Mouse (Mus musculus) MEL (cell line): ENCODE results near the gene Olfr1441. TPM values are rescaled to one million over a fixed set of nuclear protein-coding genes. Genes with fewer than 3 reads are reported as not detected.

ENCODE experiments used
- DNase-seq: peaks from one replicate; pipeline ENCODE4 v3.0.0; 2011; ENCODE audit warnings: low read depth, low spot score
- H3K27ac ChIP-seq: 2 replicates; pipeline ENCODE4 v1.5.1; 2012; ENCODE audit warnings: low read depth, mild to moderate bottlenecking, control low read depth, low read length, moderate library complexity; ENCODE audit not compliant: control insufficient read depth
- H3K27me3 ChIP-seq, 2 experiments: fragments of 150-350 bp in 1 of 2; sonication (generic) in 1 of 2; 2 replicates each; pipeline ENCODE4 v1.6.1; 2012; ENCODE audit warnings: low read length in 2 of 2, mild to moderate bottlenecking in 2 of 2, improper control_type of control experiment in 1 of 2, moderate library complexity in 1 of 2; ENCODE audit not compliant: insufficient read depth in 2 of 2, control insufficient read depth in 1 of 2
- H3K36me3 ChIP-seq, 2 experiments: 2 replicates each; pipeline ENCODE4 v1.6.1; 2012 to 2014; ENCODE audit warnings: low read length in 2 of 2, improper control_type of control experiment in 1 of 2, inconsistent platforms in 1 of 2, mild to moderate bottlenecking in 1 of 2; ENCODE audit not compliant: insufficient read depth in 2 of 2, control insufficient read depth in 1 of 2
- H3K4me1 ChIP-seq, 2 experiments: fragments of 150-350 bp in 1 of 2; sonication (generic) in 1 of 2; 2 replicates each; pipeline ENCODE4 v1.6.1; 2012; ENCODE audit warnings: low read length in 2 of 2, improper control_type of control experiment in 1 of 2, mild to moderate bottlenecking in 1 of 2; ENCODE audit not compliant: insufficient read depth in 2 of 2, control insufficient read depth in 1 of 2
- H3K4me3 ChIP-seq, 2 experiments: fragments of 150-350 bp in 1 of 2; sonication (generic) in 1 of 2; 2 replicates each; pipeline ENCODE4 v1.5.1; 2012; ENCODE audit warnings: low read depth in 2 of 2, low read length in 2 of 2, mild to moderate bottlenecking in 2 of 2, moderate library complexity in 2 of 2, control low read depth in 1 of 2, improper control_type of control experiment in 1 of 2; ENCODE audit not compliant: control insufficient read depth in 1 of 2, insufficient read depth in 1 of 2
- H3K79me2 ChIP-seq: 2 replicates; pipeline ENCODE4 v1.6.1; 2012; ENCODE audit warnings: mild to moderate bottlenecking, low read length, moderate library complexity; ENCODE audit not compliant: control insufficient read depth, poor library complexity, insufficient read depth
- H3K9ac ChIP-seq: 2 replicates; pipeline ENCODE4 v1.6.1; 2012; ENCODE audit warnings: low read depth, mild to moderate bottlenecking, control low read depth, low read length, moderate library complexity; ENCODE audit not compliant: control insufficient read depth, poor library complexity, severe bottlenecking
- H3K9me3 ChIP-seq: fragments of 150-350 bp; sonication (generic); replicated peaks from 2 replicates; pipeline ENCODE4 v1.6.1; 2012; ENCODE audit warnings: mild to moderate bottlenecking, low read length, improper control_type of control experiment, moderate library complexity; ENCODE audit not compliant: insufficient read depth
- BHLHE40 ChIP-seq: IDR thresholded peaks from 2 replicates; pipeline ENCODE4 v1.6.1; 2012; ENCODE audit warnings: low read depth, mild to moderate bottlenecking, inconsistent platforms, low read length, improper control_type of control experiment, borderline replicate concordance
- CHD1 ChIP-seq: IDR thresholded peaks from 2 replicates; pipeline ENCODE4 v1.6.1; 2012; ENCODE audit warnings: low read depth, mild to moderate bottlenecking, inconsistent platforms, low read length, improper control_type of control experiment
- CTCF ChIP-seq, 3 experiments: IDR thresholded peaks in 2 of 3; conservative IDR thresholded peaks in 1 of 3; 2 replicates each; pipeline ENCODE4 v1.5.1; 2011 to 2012; ENCODE audit warnings: low read length in 3 of 3, low read depth in 2 of 3, mild to moderate bottlenecking in 2 of 3, improper control_type of control experiment in 1 of 3, inconsistent platforms in 1 of 3, mixed read lengths in 1 of 3, moderate library complexity in 1 of 3; ENCODE audit not compliant: control insufficient read depth in 1 of 3, insufficient read depth in 1 of 3, poor library complexity in 1 of 3, severe bottlenecking in 1 of 3
- E2F4 ChIP-seq: IDR thresholded peaks from 2 replicates; pipeline ENCODE4 v1.6.1; 2011; ENCODE audit warnings: low read depth, low read length, improper control_type of control experiment, borderline replicate concordance
- EP300 ChIP-seq, 2 experiments: IDR thresholded peaks; 2 replicates each; pipeline ENCODE4 v1.6.1; 2011; ENCODE audit warnings: improper control_type of control experiment in 2 of 2, low read length in 2 of 2, low read depth in 1 of 2, mild to moderate bottlenecking in 1 of 2
- GATA1 ChIP-seq: IDR thresholded peaks from 2 replicates; pipeline ENCODE4 v1.6.1; 2011; ENCODE audit warnings: low read depth, low read length, improper control_type of control experiment
- KAT2A ChIP-seq: conservative IDR thresholded peaks from 2 replicates; pipeline ENCODE4 v1.6.1; 2012; ENCODE audit warnings: low read depth, low read length, improper control_type of control experiment, inconsistent platforms
- MAX ChIP-seq: IDR thresholded peaks from 2 replicates; pipeline ENCODE4 v1.6.1; 2011; ENCODE audit warnings: low read length, improper control_type of control experiment
- MEF2A ChIP-seq: IDR thresholded peaks from 2 replicates; pipeline ENCODE4 v1.6.1; 2014; ENCODE audit warnings: low read depth, mild to moderate bottlenecking, inconsistent platforms, low read length, improper control_type of control experiment; ENCODE audit not compliant: poor library complexity, insufficient replicate concordance, severe bottlenecking; ENCODE audit errors: extremely low read depth
- NELFE ChIP-seq: IDR thresholded peaks from 2 replicates; pipeline ENCODE4 v1.6.1; 2011; ENCODE audit warnings: low read depth, low read length, improper control_type of control experiment
- POLR2AphosphoS2 ChIP-seq: IDR thresholded peaks from 2 replicates; pipeline ENCODE4 v1.6.1; 2011; ENCODE audit warnings: low read length, improper control_type of control experiment
- POLR2AphosphoS5 ChIP-seq: IDR thresholded peaks from 2 replicates; pipeline ENCODE4 v1.6.1; 2012; ENCODE audit warnings: low read depth, borderline replicate concordance, mild to moderate bottlenecking, inconsistent platforms, low read length, moderate library complexity, mixed read lengths
- RAD21 ChIP-seq: IDR thresholded peaks from 2 replicates; pipeline ENCODE4 v1.6.1; 2011; ENCODE audit warnings: mild to moderate bottlenecking, low read depth, low read length, improper control_type of control experiment
- RCOR1 ChIP-seq: IDR thresholded peaks from 2 replicates; pipeline ENCODE4 v1.6.1; 2012; ENCODE audit warnings: low read depth, mild to moderate bottlenecking, inconsistent platforms, low read length, improper control_type of control experiment
- SIN3A ChIP-seq: IDR thresholded peaks from 2 replicates; pipeline ENCODE4 v1.6.1; 2012; ENCODE audit warnings: low read length, improper control_type of control experiment, inconsistent platforms
- SMC3 ChIP-seq: IDR thresholded peaks from 2 replicates; pipeline ENCODE4 v1.6.1; 2011; ENCODE audit warnings: low read depth, low read length, improper control_type of control experiment
- ZKSCAN1 ChIP-seq: IDR thresholded peaks from 2 replicates; pipeline ENCODE4 v1.6.1; 2012; ENCODE audit warnings: low read depth, mild to moderate bottlenecking, inconsistent platforms, low read length, improper control_type of control experiment, moderate library complexity
- ZNF384 ChIP-seq: IDR thresholded peaks from 2 replicates; pipeline ENCODE4 v1.6.1; 2012; ENCODE audit warnings: low read depth, mild to moderate bottlenecking, inconsistent platforms, low read length, improper control_type of control experiment
- polyA plus RNA-seq, 2 experiments: library from polyadenylated mRNA; stranded (reverse) in 1 of 2; unstranded in 1 of 2; fragments of >175 nt in 1 of 2; fragments of >200 nt in 1 of 2; gene quantifications; 2 replicates each; pipeline versions ENCODE4 v1.2.1 to v1.2.4; 2012; ENCODE audit warnings: low replicate concordance in 2 of 2, low read depth in 1 of 2; ENCODE audit not compliant: insufficient read length in 2 of 2, insufficient read depth in 1 of 2, missing spikeins in 1 of 2
- total RNA-seq: library from RNA; depleted of rRNA; stranded (reverse); fragments of 300-350 nt; gene quantifications from 2 replicates; pipeline ENCODE4 v1.2.3, GENCODE M21; 2012

Olfr1441 gene
- total and polyA plus RNA-seq, 3 experiments = 0.03 TPM; not detected in 2

GRCm38 (mm10) chr19:12420555-12420954, 3.3 kb downstream of the Olfr1441 start:
- Histone ChIP-seq H3K9me3 (no peaks in the 10 kb centered on the region), H3K27ac (no peak overlapping the region), H3K27me3 (no peaks in the 10 kb centered on the region; a peak in 1 of 4 replicates), H3K4me1 (no peaks in the 10 kb centered on the region), H3K36me3 (no peaks in the 10 kb centered on the region), H3K9ac (no peak overlapping the region), H3K79me2 (no peaks in the 10 kb centered on the region), H3K4me3 (no peak overlapping the region)
- TF ChIP-seq MEF2A (no peak), ZKSCAN1 (no peak), RCOR1 (no peak), POLR2AphosphoS2 (no peak), BHLHE40 (no peak), EP300 (IDR thresholded peaks at IDR 0.05; ENCODE audit: low read depth in 1 of 2, low read length in 2 of 2) (no peak)
- DNase-seq = no peak

DNA sequence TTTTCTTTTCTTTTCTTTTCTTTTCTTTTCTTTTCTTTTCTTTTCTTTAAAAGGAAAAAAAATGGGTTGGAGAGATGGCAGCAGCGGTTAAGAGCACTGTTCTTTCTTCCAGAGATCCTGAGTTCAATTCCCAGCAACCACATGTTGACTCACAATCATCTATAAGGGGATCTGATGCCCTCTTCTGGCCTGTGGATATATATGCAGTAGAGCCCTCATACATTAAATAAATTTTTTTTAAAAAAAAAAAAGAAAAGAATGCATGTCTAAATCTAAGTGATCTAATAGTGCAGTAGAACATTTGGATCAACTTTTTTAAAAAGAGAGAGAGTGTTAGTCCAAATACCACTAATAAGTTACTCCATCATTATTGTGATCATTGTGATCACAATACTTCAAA, 4.4 kb downstream of the Olfr1441 start:
- H3K27me3 ChIP-seq = peaks cover 0 to 1% of the 10 kb centered on the region in 2 experiments; a peak in 1 of 4 replicates
- DNase-seq = peak; percentile 13
- TF ChIP-seq POLR2AphosphoS5 (no peak), NELFE (no peak), RCOR1 (no peak), BHLHE40 (no peak), MAX (no peak), SMC3 (no peak), CTCF (IDR thresholded peaks at IDR 0.05 in 2 of 3, conservative IDR thresholded peaks at IDR 0.05 in 1 of 3; ENCODE audit: control insufficient read depth in 1 of 3, insufficient read depth in 1 of 3, low read depth in 2 of 3, low read length in 3 of 3, poor library complexity in 1 of 3, severe bottlenecking in 1 of 3) (0 out of 6 replicates have a peak, but pooled peaks of 1 of the 3 experiments have one; percentile 8), GATA1 (no peak), CHD1 (no peak), E2F4 (no peak), SIN3A (no peak), ZNF384 (peak; percentile 54), KAT2A (no peak), RAD21 (peak; percentile 7)
- TF ChIP-seq, all 39 proteins: peak for 3
- no peak overlapping the region for H3K9ac ChIP-seq
- H3K79me2 ChIP-seq = no peaks in the 10 kb centered on the region
- no peaks in the 10 kb centered on the region for H3K36me3 ChIP-seq
- H3K27ac ChIP-seq = no peak overlapping the region
- no peaks in the 10 kb centered on the region for H3K4me1 ChIP-seq
- H3K4me3 ChIP-seq = no peak overlapping the region
- no peaks in the 10 kb centered on the region for H3K9me3 ChIP-seq
